Mouse (Mus musculus): ENCODE results near the gene Cyb5rl. TPM values are rescaled to one million over a fixed set of nuclear protein-coding genes. Genes with fewer than 3 reads are reported as not detected.
"Not testable (repeated sequence)": the region's sequence is repeated elsewhere in the genome, so short reads cannot be mapped to it uniquely, and the experiment has no call there.

The Cyb5rl gene
- polyA plus RNA-seq, 1 experiment from 2014 or later = 4.4 TPM

GRCm38 (mm10) chr4:107096043-107096442 lies 29.3 kb downstream of the Cyb5rl start:
- no peaks in the 10 kb centered on the region for H3K36me3 ChIP-seq (ENCODE audit: control insufficient read depth, insufficient read depth, low read length)
- peak overlapping the region; percentile 5; the same call in 1 of the 2 replicates for H3K27ac ChIP-seq (ENCODE audit: low read depth, low read length)
- 26% methylated on average over 6 of the region's 6 CpGs for WGBS
- peaks cover 14% of the 10 kb centered on the region for H3K4me1 ChIP-seq (ENCODE audit: control insufficient read depth, insufficient read depth, low read depth, low read length)
- no peak overlapping the region for H3K4me2 ChIP-seq (ENCODE audit: low read length)
- no peaks in the 10 kb centered on the region for H3K27me3 ChIP-seq (replicated peaks; ENCODE audit: control insufficient read depth, insufficient read depth, low read length)
- H3K9ac ChIP-seq (ENCODE audit: low read depth, low read length) = no peak overlapping the region
- no peaks in the 10 kb centered on the region for H3K9me3 ChIP-seq (ENCODE audit: control insufficient read depth, low read length)
- no peak for ATAC-seq
- no peak overlapping the region for H3K4me3 ChIP-seq (ENCODE audit: low read length)

GRCm38 (mm10) chr4:107096841-107097373 lies 30.1 kb downstream of the Cyb5rl start, which contains the start of gene Cdcp2:
Gene Cdcp2 (plus strand): TSS chr4:107096891.
- peak within 1 kb of the TSS; percentile 30; the same call in 1 of the 2 replicates for H3K9ac ChIP-seq (ENCODE audit: low read depth, low read length)
- ATAC-seq = no peak

GRCm38 (mm10) chr4:107097871-107098270 lies 31.1 kb downstream of the Cyb5rl start:
- no peak for ATAC-seq
- no peak overlapping the region for H3K27ac ChIP-seq (ENCODE audit: low read depth, low read length)
- no peaks in the 10 kb centered on the region for H3K27me3 ChIP-seq (replicated peaks; ENCODE audit: control insufficient read depth, insufficient read depth, low read length)
- peaks cover 14% of the 10 kb centered on the region for H3K4me1 ChIP-seq (ENCODE audit: control insufficient read depth, insufficient read depth, low read depth, low read length)
- H3K9me3 ChIP-seq (ENCODE audit: control insufficient read depth, low read length) = no peaks in the 10 kb centered on the region
- H3K36me3 ChIP-seq (ENCODE audit: control insufficient read depth, insufficient read depth, low read length) = no peaks in the 10 kb centered on the region
- 64% methylated on average over 15 of the region's 15 CpGs for whole genome bisulfite sequencing
- no peak overlapping the region for H3K4me3 ChIP-seq (ENCODE audit: low read length)
- H3K4me2 ChIP-seq (ENCODE audit: low read length) = no peak overlapping the region
- H3K9ac ChIP-seq (ENCODE audit: low read depth, low read length) = no peak overlapping the region

More at GRCm38 (mm10) chr4:107096841-107097373, 30.1 kb downstream of the Cyb5rl start, which contains the start of gene Cdcp2:
- H3K36me3 ChIP-seq (ENCODE audit: control insufficient read depth, insufficient read depth, low read length) = no peaks in the 10 kb centered on the region
- H3K27me3 ChIP-seq (replicated peaks; ENCODE audit: control insufficient read depth, insufficient read depth, low read length) = no peaks in the 10 kb centered on the region
- 29% methylated on average over 16 of the region's 16 CpGs for WGBS
- H3K4me1 ChIP-seq (ENCODE audit: control insufficient read depth, insufficient read depth, low read depth, low read length) = peaks cover 14% of the 10 kb centered on the region
- H3K27ac ChIP-seq (ENCODE audit: low read depth, low read length) = peak within 1 kb of the TSS; percentile 6; the same call in 1 of the 2 replicates
- no peak within 1 kb of the TSS for H3K4me2 ChIP-seq (ENCODE audit: low read length)
- H3K4me3 ChIP-seq (ENCODE audit: low read length) = no peak within 1 kb of the TSS
- H3K9me3 ChIP-seq (ENCODE audit: control insufficient read depth, low read length) = no peaks in the 10 kb centered on the region

GRCm38 (mm10) chr4:107098375-107098774 lies 31.6 kb downstream of the Cyb5rl start:
- no peak for ATAC-seq
- H3K4me1 ChIP-seq (ENCODE audit: control insufficient read depth, insufficient read depth, low read depth, low read length) = peaks cover 14% of the 10 kb centered on the region
- no peaks in the 10 kb centered on the region for H3K27me3 ChIP-seq (replicated peaks; ENCODE audit: control insufficient read depth, insufficient read depth, low read length)
- no peaks in the 10 kb centered on the region for H3K9me3 ChIP-seq (ENCODE audit: control insufficient read depth, low read length)
- H3K9ac ChIP-seq (ENCODE audit: low read depth, low read length) = no peak overlapping the region
- H3K27ac ChIP-seq (ENCODE audit: low read depth, low read length) = no peak overlapping the region
- no peaks in the 10 kb centered on the region for H3K36me3 ChIP-seq (ENCODE audit: control insufficient read depth, insufficient read depth, low read length)
- 64% methylated on average over 10 of the region's 10 CpGs for WGBS
- no peak overlapping the region for H3K4me2 ChIP-seq (ENCODE audit: low read length)
- no peak overlapping the region for H3K4me3 ChIP-seq (ENCODE audit: low read length)

GRCm38 (mm10) chr4:107098791-107099525 lies 32.2 kb downstream of the Cyb5rl start:
- no peaks in the 10 kb centered on the region for H3K27me3 ChIP-seq (replicated peaks; ENCODE audit: control insufficient read depth, insufficient read depth, low read length)
- ATAC-seq = no peak
- WGBS = 66% methylated on average over 17 of the region's 17 CpGs
- peaks cover 14% of the 10 kb centered on the region for H3K4me1 ChIP-seq (ENCODE audit: control insufficient read depth, insufficient read depth, low read depth, low read length)
- no peak overlapping the region for H3K4me2 ChIP-seq (ENCODE audit: low read length)
- H3K36me3 ChIP-seq (ENCODE audit: control insufficient read depth, insufficient read depth, low read length) = no peaks in the 10 kb centered on the region
- no peak overlapping the region for H3K4me3 ChIP-seq (ENCODE audit: low read length)
- H3K9me3 ChIP-seq (ENCODE audit: control insufficient read depth, low read length) = no peaks in the 10 kb centered on the region
- no peak overlapping the region for H3K9ac ChIP-seq (ENCODE audit: low read depth, low read length)
- no peak overlapping the region for H3K27ac ChIP-seq (ENCODE audit: low read depth, low read length)

- no peak for ATAC-seq
Observed at GRCm38 (mm10) chr4:107102220-107102619, 35.4 kb downstream of the Cyb5rl start.

GRCm38 (mm10) chr4:107106777-107107176 lies 40.0 kb downstream of the Cyb5rl start:
- H3K4me2 ChIP-seq (ENCODE audit: low read length) = no peak overlapping the region

More at GRCm38 (mm10) chr4:107102220-107102619, 35.4 kb downstream of the Cyb5rl start:
- Histone ChIP-seq H3K4me3 (ENCODE audit: low read length) (no peak overlapping the region), H3K9me3 (ENCODE audit: control insufficient read depth, low read length) (no peaks in the 10 kb centered on the region), H3K27me3 (replicated peaks; ENCODE audit: control insufficient read depth, insufficient read depth, low read length) (no peaks in the 10 kb centered on the region), H3K4me2 (ENCODE audit: low read length) (no peak overlapping the region), H3K9ac (ENCODE audit: low read depth, low read length) (no peak overlapping the region), H3K27ac (ENCODE audit: low read depth, low read length) (no peak overlapping the region), H3K4me1 (ENCODE audit: control insufficient read depth, insufficient read depth, low read depth, low read length) (peaks cover under 1% of the 10 kb centered on the region; the same call in 1 of the 2 replicates), H3K36me3 (ENCODE audit: control insufficient read depth, insufficient read depth, low read length) (no peaks in the 10 kb centered on the region)
- WGBS = 76% methylated on average over 8 of the region's 8 CpGs

GRCm38 (mm10) chr4:107108291-107108731 lies 41.5 kb downstream of the Cyb5rl start:
- Histone ChIP-seq H3K4me2 (ENCODE audit: low read length) (no peak overlapping the region), H3K4me3 (ENCODE audit: low read length) (no peak overlapping the region), H3K9me3 (ENCODE audit: control insufficient read depth, low read length) (no peaks in the 10 kb centered on the region), H3K4me1 (ENCODE audit: control insufficient read depth, insufficient read depth, low read depth, low read length) (peaks cover 5% of the 10 kb centered on the region), H3K9ac (ENCODE audit: low read depth, low read length) (no peak overlapping the region), H3K27ac (ENCODE audit: low read depth, low read length) (no peak overlapping the region), H3K27me3 (replicated peaks; ENCODE audit: control insufficient read depth, insufficient read depth, low read length) (no peaks in the 10 kb centered on the region), H3K36me3 (ENCODE audit: control insufficient read depth, insufficient read depth, low read length) (no peaks in the 10 kb centered on the region)
- 25% methylated on average over 13 of the region's 13 CpGs for WGBS
- ATAC-seq = peak; percentile 76

More at GRCm38 (mm10) chr4:107106777-107107176, 40.0 kb downstream of the Cyb5rl start:
- H3K4me3 ChIP-seq (ENCODE audit: low read length) = no peak overlapping the region
- H3K27me3 ChIP-seq (replicated peaks; ENCODE audit: control insufficient read depth, insufficient read depth, low read length) = no peaks in the 10 kb centered on the region
- no peak overlapping the region for H3K9ac ChIP-seq (ENCODE audit: low read depth, low read length)
- ATAC-seq = no peak
- no peak overlapping the region for H3K27ac ChIP-seq (ENCODE audit: low read depth, low read length)
- WGBS = 91% methylated on average over 16 of the region's 16 CpGs
- peaks cover 5% of the 10 kb centered on the region for H3K4me1 ChIP-seq (ENCODE audit: control insufficient read depth, insufficient read depth, low read depth, low read length)
- no peaks in the 10 kb centered on the region for H3K36me3 ChIP-seq (ENCODE audit: control insufficient read depth, insufficient read depth, low read length)
- H3K9me3 ChIP-seq (ENCODE audit: control insufficient read depth, low read length) = no peaks in the 10 kb centered on the region

GRCm38 (mm10) chr4:107109181-107109580 lies 42.4 kb downstream of the Cyb5rl start:
- H3K9ac ChIP-seq (ENCODE audit: low read depth, low read length); ATAC-seq; H3K27me3 ChIP-seq (replicated peaks; ENCODE audit: control insufficient read depth, insufficient read depth, low read length); H3K4me2 ChIP-seq (ENCODE audit: low read length); H3K4me1 ChIP-seq (ENCODE audit: control insufficient read depth, insufficient read depth, low read depth, low read length); H3K36me3 ChIP-seq (ENCODE audit: control insufficient read depth, insufficient read depth, low read length); H3K9me3 ChIP-seq (ENCODE audit: control insufficient read depth, low read length); H3K27ac ChIP-seq (ENCODE audit: low read depth, low read length); H3K4me3 ChIP-seq (ENCODE audit: low read length): not testable (repeated sequence)
- WGBS = 98% methylated on average over 6 of the region's 6 CpGs

Measured in hindbrain, embryonic 16.5 days (tissue).